Mouse (Mus musculus) kidney, adult 8-10 months (tissue): ENCODE data around the gene Dusp22.
A peak's percentile ranks its signal among the peaks of the same experiment; 100 is the strongest.

Experiments
- DNase-seq, 2 experiments: peaks; one replicate each; pipeline ENCODE4 v3.0.0; 2022

Dusp22 gene

GRCm38 (mm10) chr13:30673878-30674277 lies 14.1 kb downstream of the Dusp22 start:
- no peak for DNase-seq

GRCm38 (mm10) chr13:30678822-30679221 lies 19.0 kb downstream of the Dusp22 start:
- DNase-seq = no peak

DNA sequence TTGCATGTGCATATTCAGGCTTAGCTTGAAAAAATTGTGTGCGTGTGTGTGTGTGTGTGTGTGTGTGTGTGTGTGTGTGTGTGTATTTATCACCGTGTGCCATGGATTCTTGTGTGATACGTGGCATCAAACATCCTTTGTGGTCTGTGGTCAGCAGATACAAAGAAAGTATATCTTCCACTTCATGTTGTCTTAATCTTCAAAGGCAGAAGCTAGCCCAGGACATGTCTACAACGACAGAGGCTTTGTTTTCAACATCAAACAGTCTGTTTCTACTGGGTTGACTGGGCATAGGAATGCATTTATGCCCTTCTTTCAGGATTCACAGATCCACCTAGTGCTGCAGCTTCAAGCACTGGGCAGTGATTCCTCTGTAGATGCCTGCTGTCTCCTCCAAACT lies 22.1 kb downstream of the Dusp22 start:
- no peak for DNase-seq

DNA sequence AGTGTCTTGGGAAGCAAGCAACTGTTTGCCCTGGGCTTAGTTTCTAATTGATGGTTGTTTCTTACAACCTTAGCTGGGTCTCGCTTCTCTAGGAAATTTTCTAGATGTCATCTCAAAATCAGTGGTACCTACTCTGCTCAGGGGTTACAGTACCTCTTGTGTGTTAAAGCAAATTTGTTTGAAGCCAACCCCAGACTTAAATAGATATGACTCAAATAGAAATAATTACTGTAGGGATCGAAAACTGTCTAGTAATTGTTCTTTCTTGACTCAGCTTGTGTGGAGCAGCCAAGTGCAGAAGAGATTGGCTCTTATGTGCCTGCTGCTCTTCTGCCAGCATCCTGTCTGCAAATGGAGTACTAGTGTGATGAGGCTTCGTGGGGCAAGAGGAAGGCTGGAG lies 22.5 kb downstream of the Dusp22 start:
- no peak for DNase-seq

GRCm38 (mm10) chr13:30684614-30685122 lies 24.9 kb downstream of the Dusp22 start:
- no peak for DNase-seq

GRCm38 (mm10) chr13:30685957-30686356 lies 26.2 kb downstream of the Dusp22 start:
- no peak for DNase-seq

- no peak for DNase-seq
Observed at GRCm38 (mm10) chr13:30688035-30688616, 28.3 kb downstream of the Dusp22 start.

GRCm38 (mm10) chr13:30689475-30689874 lies 29.7 kb downstream of the Dusp22 start:
- no peak for DNase-seq

GRCm38 (mm10) chr13:30691441-30692292 lies 31.9 kb downstream of the Dusp22 start:
- no peak for DNase-seq

GRCm38 (mm10) chr13:30692644-30693385 lies 33.0 kb downstream of the Dusp22 start:
- DNase-seq = peak; percentile 27 to 36

- no peak for DNase-seq
Observed at GRCm38 (mm10) chr13:30695232-30695631, 35.4 kb downstream of the Dusp22 start.

DNA sequence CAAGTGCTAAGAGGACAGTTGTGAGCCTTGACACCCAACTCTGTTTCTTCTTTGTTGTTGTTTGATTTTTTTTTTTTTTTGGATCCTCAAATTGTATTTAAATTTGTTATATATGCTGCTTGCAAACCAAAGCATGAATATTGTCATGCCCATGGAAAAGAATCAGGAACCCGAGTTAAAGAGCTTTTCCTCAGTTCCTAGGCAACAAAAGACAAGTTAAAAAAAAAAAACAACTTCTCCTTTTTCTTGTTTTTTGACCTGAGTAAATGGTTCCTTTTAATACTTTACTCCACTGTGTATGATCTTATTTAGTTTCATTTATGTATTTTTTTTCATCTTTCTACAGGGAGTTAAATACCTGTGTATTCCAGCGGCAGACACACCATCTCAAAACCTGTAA lies 36.1 kb downstream of the Dusp22 start:
- no peak for DNase-seq

DNA sequence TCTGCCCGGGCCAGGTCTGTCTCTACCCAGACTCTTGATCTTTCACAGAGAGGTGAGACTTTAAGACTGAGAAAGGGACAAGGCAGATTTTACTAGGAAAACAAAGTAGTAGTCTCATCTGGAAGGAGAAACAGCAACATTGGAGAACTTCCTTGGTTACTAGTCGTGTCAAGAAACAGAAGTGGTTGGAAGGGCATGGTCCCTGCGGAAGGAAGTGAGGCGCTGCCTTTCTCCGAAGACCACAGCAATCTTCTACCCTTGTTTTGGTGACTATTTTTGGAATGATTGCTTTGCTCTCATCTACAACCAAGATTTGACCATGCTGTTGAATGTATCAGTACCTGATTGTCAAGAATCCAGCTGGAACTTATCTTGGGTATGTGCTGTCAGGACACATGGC lies 38.1 kb downstream of the Dusp22 start:
- no peak for DNase-seq

- no peak for DNase-seq
Observed at GRCm38 (mm10) chr13:30702695-30703094, 42.9 kb downstream of the Dusp22 start.

GRCm38 (mm10) chr13:30704246-30705095 lies 44.7 kb downstream of the Dusp22 start:
- DNase-seq = no peak

DNA sequence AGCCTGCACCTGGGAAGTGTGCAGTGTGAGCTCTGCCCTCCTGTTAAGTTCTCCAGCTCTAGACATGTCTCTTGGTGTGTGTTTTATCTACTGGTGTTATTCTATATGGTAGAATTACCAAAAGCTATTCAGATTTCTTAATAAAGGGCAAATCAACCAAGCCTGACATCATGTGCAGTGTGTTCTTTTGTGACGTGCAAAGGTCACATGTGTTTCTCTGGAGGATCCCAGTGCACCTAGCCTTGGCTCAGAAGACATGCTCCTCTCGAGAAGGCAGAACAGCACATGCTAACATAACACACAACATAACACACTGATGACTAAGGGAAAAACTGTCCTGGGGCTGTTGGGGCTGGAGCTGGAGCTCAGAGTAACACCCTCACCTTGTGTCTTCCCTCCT lies 51.3 kb downstream of the Dusp22 start:
- DNase-seq = peak in 1 of 2 experiments; percentile 39

DNA sequence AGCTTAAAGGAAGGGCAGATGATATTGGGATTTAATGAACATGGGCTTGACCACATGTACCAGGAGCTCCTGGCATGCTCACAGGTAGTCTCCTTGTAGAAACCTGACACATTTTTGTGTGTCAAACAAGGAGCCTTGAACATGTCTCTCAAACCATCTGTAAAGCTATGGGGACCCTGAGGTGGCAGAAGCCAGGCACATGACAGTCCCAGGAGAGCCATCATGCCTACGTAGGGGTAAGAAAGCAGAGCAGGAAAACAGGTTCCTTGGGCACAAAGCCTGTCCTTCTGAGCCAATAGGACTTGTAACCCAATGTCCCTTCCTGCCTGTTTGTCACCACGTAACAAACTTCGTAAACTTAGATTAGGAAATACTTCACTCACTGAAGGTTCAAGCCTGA lies 51.9 kb downstream of the Dusp22 start:
- DNase-seq = no peak

DNA sequence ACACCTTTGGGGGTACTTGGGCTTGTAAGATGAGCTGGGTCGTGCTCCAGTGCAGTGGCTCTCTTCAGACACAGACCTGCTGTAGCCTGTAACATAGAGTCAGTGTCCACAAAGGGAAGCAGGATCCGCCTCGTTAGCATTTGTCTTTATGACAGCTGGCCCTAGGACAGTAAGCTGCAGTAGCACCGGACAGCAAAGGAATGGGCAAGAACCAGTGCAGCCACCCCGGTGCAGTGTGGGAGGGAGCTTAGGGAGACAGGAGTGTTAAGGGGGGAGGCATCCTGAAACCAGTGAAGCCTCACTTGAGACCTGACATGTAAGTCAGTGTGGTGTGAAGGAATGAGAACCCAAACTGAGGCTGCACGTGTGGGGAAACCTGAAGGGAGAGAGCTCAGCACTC lies 52.5 kb downstream of the Dusp22 start:
- DNase-seq = no peak

GRCm38 (mm10) chr13:30713621-30714020 lies 53.8 kb downstream of the Dusp22 start:
- DNase-seq = peak; percentile 80 to 81

DNA sequence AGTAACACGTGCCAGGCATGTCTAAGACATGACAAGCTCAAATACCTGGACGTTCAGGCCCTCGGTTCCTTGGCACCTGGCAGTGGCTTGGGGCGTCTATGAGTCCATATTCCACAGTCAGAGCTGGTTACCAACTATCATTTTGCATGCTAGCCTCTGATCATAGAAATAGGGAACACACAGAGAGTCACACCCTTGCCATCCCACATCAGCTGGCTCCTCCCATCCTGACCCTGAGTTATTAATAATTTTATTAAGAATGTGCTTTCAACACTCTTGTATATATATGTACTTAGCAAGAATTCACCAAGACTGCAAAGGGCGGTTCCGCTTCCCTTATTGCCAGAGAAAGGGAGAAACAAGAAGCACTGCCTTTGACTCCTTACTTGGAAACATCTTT lies 54.8 kb downstream of the Dusp22 start:
- DNase-seq = no peak

- DNase-seq = no peak
Observed at GRCm38 (mm10) chr13:30715060-30715459, 55.3 kb downstream of the Dusp22 start.

- DNase-seq = peak in 1 of 2 experiments; percentile 22
Observed at GRCm38 (mm10) chr13:30715573-30715972, 55.8 kb downstream of the Dusp22 start.

- no peak for DNase-seq
Observed at GRCm38 (mm10) chr13:30716611-30717010, 56.8 kb downstream of the Dusp22 start.
